Mouse (Mus musculus): ENCODE data around the gene Pdyn.
A peak's percentile ranks its signal among the peaks of the same experiment; 100 is the strongest.

Gene Pdyn

GRCm38 (mm10) chr2:129699484-129700158, at the start of gene Pdyn:
Gene Pdyn, minus strand, starts transcription at chr2:129699844.
- DNase-seq (ENCODE audit: low read depth, low spot score): peak; percentile 13

DNA sequence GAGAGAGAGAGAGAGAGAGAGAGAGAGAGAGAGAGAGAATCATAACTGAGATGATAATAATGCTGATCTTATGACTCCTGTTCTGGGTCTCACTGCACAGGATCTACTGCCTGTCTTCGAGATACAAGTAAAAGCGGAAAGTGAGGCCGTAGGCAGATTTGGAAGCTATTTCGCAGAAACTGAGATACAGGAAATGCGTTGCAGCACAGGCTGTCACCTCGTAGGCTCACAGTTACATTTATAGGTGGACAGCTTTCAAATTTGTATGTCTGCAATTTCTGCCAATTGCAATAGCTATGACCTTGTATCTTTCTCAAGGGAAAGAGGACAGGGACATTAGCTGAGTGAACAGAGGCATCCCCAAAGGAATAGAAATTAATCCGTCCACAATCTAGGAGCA, 42.4 kb upstream of the Pdyn start:
- DNase-seq (ENCODE audit: low read depth, low spot score): no peak

DNA sequence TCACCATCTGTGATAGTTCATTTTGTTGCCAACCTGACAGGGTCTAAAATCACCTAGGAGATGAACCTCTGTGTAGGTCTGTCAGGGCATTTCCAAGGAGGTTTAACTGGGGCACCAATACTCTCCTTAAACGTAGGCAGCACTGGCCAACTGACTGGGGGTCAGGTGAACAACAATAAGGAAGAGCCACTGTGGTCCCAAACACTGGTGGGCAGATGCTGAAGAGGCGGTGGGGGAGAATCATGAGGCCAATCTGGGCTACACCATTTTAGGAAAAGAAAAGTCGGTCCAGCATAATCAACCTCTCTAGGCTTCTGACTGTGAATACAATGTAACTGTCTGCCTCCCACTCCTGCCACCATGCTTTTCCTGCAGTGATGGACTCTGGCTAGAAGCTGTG, 40.9 kb upstream of the Pdyn start:
- DNase-seq (ENCODE audit: low read depth, low spot score): no peak

GRCm38 (mm10) chr2:129734031-129734430, 34.4 kb upstream of the Pdyn start:
- DNase-seq (ENCODE audit: low read depth, low spot score): no peak

DNA sequence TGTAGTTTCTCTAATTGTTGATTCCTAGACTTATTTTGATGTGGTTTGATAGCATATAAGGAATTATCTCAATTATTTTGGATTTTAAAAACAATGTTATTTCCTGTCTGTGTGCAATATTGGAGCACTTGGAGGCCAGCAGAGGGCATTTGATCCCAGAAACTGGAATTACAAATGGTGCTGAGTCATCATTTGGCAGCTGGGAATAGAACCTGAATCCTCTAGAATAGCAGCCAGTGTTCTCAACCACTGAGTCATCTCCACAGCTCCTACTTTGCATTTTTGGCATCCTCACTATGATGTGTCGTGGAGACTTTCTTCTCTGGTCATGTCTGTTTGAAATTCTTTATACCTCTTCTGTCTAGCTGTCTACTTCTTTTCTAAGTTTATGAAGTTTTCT, 30.0 kb upstream of the Pdyn start:
- DNase-seq (ENCODE audit: low read depth, low spot score): no peak

- peak; percentile 73 for DNase-seq (ENCODE audit: low read depth, low spot score)
These were observed 16.0 kb upstream of the Pdyn start for GRCm38 (mm10) chr2:129715671-129716070.

- no peak for DNase-seq (ENCODE audit: low read depth, low spot score)
These were observed 13.4 kb upstream of the Pdyn start for GRCm38 (mm10) chr2:129713026-129713544.

- peak; percentile 59 for DNase-seq (ENCODE audit: low read depth, low spot score)
These were observed 3.6 kb downstream of the Pdyn start for GRCm38 (mm10) chr2:129696059-129696458.

DNA sequence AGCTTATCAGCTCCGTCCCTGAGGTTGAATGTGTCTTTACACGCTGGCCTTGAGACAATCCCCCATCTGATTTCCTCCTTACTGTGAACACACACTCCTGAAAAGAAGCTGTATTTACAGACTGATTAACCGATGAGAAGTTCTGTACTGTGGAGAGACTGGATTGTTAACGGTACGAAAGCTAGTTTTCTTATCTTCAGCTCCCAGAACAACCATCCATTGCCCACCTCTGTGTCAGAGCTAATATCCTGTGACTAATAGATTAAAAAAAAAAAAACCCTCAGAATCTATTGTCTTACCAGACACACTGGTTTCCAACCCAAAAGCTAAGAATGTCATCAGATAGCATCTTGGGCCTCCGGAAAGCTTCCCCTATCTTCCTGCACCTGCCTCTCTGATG, 5.3 kb downstream of the Pdyn start:
- DNase-seq (ENCODE audit: low read depth, low spot score): no peak

DNA sequence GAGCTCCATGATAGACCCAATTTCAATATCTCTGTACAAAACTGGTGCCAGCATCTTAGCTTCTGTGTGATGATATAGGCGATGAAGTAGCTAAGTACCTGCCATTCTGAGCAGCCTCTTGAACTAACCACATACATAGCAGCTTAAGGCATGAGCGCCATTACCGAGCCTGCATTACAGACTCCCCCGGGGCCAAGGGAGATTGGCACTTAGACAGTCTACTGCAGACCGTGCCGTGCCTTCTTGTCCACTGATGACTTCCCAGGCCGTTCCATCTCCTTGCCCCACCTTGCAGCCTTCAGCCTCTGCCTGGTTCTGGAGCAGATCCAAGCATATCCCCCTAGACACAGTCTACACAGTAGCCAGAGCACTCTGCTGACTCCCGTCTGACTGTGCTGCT, 7.0 kb downstream of the Pdyn start:
- DNase-seq (ENCODE audit: low read depth, low spot score): no peak

GRCm38 (mm10) chr2:129689694-129690093, 9.9 kb downstream of the Pdyn start:
- DNase-seq (ENCODE audit: low read depth, low spot score): no peak

DNA sequence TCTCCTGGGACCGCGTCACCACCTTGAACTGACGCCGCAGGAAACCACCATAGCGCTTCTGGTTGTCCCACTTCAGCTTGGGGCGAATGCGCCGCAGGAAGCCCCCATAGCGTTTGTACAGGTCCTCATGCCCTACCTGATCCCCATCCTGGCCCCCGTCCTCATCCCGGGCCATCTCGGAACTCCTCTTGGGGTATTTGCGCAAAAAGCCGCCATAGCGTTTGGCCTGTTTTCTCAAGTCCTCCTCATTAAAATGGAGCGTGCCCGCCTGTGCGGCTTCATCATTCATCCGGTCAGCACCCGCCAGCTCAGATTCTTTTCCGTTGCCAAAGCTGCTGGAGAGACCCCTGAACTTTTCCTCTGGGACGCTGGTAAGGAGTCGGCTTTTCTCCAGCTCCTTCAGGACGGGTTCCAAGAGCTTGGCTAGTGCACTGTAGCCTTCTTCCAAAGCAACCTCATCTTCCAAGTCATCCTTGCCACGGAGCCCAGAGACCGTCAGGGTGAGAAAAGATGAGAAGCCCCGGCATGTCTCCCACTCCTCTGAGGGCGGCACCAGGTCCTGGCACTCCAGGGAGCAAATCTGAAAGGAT, 11.5 kb downstream of the Pdyn start:
- no peak for DNase-seq (ENCODE audit: low read depth, low spot score)

DNA sequence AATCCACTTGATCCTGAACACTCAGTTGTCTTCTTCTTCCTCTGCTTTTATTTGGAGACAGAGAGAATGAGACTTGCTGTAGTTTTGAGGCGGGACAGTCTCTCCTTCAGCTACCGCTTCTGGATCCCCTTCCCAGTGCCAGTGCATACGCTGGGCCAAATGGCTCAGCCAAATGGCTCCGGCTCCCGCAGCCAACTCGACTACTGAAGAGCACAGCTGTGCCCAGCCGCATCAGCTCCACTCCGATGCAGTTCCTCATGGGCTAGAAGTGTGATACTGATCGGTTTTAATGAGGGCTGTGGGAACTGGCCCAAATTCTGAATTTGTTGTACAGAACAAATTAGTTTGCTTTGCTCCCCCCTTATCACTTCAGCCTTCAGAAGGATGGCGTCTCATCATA, 12.7 kb downstream of the Pdyn start:
- no peak for DNase-seq (ENCODE audit: low read depth, low spot score)

DNA sequence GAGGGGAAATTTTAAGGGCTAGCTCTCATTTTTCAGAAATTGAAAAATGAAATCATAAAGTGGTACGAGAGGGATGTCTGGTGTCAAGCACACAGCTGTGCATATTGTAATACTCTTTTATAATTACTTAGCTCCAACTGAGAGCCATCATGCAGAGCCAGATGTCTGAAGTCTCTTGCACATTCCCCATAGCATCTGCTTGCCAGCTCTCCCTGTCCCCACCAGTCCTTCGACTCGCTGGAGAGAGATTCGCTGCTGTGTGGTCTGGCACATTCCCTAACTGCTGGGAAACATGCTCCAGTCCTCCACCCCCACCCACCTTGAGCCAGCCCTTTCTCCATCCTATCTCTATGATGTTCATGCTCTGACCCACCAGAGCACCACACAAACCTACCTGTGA, 15.6 kb downstream of the Pdyn start:
- no peak for DNase-seq (ENCODE audit: low read depth, low spot score)

DNA sequence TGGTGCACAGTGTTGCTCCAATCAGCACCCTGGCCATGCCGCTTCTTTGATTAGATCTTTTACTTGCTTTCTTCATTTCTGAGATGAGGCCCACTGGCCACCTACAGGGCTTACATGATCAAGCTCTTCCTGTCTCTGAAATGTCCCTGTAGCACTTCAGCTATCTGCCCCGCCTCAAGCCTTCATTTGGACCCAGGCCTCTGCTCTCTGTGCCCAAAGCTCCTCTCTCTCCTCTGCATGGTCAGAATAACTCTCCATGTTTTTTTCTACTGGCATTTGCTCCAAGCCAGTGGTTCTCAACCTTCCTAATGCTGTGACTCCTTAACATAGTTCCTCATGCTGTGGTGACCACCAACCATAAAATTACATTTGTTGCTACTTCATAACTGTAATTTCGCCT, 19.4 kb downstream of the Pdyn start:
- no peak for DNase-seq (ENCODE audit: low read depth, low spot score)

DNA sequence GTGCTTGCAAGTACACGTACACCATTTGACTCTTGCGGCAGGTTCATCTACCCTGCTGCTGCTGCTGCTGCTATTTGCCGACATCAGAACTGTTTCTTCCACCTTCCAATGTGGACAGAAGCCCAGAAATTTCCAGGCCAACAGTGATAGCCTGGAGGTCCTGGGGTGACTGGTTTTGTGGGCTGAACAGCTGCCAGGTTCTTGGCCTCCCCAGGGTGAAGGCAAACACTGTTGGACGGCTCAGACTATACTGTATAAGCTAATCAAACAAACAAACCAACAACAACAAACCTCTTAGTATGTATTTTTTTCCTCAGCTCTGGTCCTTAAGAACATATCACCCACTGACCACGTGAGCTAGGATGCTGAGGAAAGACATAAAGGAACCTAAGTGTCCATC, 20.6 kb downstream of the Pdyn start:
- DNase-seq (ENCODE audit: low read depth, low spot score): no peak

- DNase-seq (ENCODE audit: low read depth, low spot score): peak; percentile 35
These were observed 22.0 kb downstream of the Pdyn start for GRCm38 (mm10) chr2:129677664-129678063.

- DNase-seq (ENCODE audit: low read depth, low spot score): peak; percentile 74
These were observed 24.6 kb downstream of the Pdyn start for GRCm38 (mm10) chr2:129674935-129675634.

DNA sequence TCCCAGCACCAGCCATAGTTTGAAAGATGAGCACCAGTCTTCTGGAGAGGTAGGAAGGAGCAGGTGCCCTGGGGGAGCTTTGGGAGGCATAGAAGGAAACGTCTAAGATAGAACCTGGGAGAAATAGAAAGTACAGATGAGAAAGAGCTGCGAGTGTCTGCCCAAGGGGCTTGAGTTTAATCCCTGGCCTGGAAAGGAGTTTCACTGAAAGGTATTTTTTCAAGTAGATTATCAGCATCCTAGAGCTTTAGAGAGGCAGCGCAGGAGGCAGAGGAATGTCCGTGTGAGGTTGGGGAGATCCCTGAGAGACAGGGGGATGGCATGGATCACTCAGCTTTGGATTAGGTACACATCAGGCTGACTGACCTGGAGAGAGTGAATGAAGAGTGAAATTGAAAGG, 27.7 kb downstream of the Pdyn start:
- no peak for DNase-seq (ENCODE audit: low read depth, low spot score)

DNA sequence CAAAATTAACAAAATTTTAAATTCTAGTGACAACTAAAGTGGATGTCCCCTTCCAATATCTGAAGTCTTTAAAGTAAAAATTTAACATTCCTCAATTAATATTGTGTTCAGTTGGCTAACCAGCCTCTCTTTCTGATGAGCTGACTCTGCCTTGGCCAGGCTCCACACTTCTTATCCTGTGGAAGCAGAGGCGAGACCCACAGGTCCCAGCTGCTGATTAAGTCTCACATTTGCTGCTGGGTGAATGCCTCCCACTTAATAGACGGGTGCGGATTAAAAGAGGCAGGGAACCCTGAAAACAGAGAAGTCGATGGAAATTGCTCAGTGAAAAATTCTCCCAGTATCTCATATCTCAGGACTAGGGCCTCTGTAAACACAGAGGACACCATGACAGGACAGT, 37.2 kb downstream of the Pdyn start:
- DNase-seq (ENCODE audit: low read depth, low spot score): no peak

- no peak for DNase-seq (ENCODE audit: low read depth, low spot score)
These were observed 39.6 kb downstream of the Pdyn start for GRCm38 (mm10) chr2:129660020-129660419.

- DNase-seq (ENCODE audit: low read depth, low spot score): no peak
These were observed 40.8 kb downstream of the Pdyn start for GRCm38 (mm10) chr2:129658796-129659195.

DNA sequence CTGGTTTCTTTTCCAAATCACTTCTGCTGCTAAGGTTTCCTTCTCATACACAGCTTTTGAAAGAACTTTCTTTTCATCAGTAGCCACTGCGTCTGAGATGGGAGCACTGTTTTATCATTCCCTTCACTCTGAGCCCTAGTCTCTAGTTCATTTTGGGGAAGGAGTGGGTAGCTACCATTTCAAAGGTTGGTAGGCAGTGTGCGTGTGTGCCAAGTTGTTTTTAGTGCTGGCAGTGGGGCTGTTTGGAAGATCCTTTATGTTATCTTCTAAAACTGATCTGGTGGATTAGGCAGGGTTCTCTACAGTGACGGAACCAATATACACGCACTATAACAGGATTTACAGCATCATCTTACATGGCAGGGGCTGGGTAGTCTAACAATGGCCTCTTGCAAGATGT, 44.6 kb downstream of the Pdyn start:
- no peak for DNase-seq (ENCODE audit: low read depth, low spot score)
